Mouse (Mus musculus) liver, postnatal 0 days (tissue): ENCODE results near the gene Mdm1. TPM values are rescaled to one million over a fixed set of nuclear protein-coding genes. Genes with fewer than 3 reads are reported as not detected.
"Not testable (repeated sequence)": the region's sequence is repeated elsewhere in the genome, so short reads cannot be mapped to it uniquely, and the experiment has no call there.

Experiments used
- ATAC-seq: fragments of 200-750 bp; cut with Nextera tagmentation; 2 replicates; pipeline ENCODE4 v1.8.0; 2017; ENCODE audit warnings: mild to moderate bottlenecking, moderate library complexity
- DNase-seq: peaks from one replicate; pipeline ENCODE4 v3.0.0-alpha.2; 2016
- H3K27ac ChIP-seq: fragments of 300-500 bp; sonication (generic); 2 replicates; pipeline ENCODE4 v1.5.1; 2014; ENCODE audit warnings: antibody characterized with exemption, moderate library complexity, mild to moderate bottlenecking, low read depth
- H3K27me3 ChIP-seq: fragments of 300-500 bp; sonication (generic); 2 replicates; pipeline ENCODE4 v1.6.1; 2014; ENCODE audit warnings: low read length, control low read depth, mixed read lengths; ENCODE audit not compliant: insufficient read depth
- H3K36me3 ChIP-seq: fragments of 300-500 bp; sonication (generic); replicated peaks from 2 replicates; pipeline ENCODE4 v1.6.1; 2014; ENCODE audit warnings: mild to moderate bottlenecking, control low read depth, low read length, moderate library complexity, mixed read lengths; ENCODE audit not compliant: insufficient read depth
- H3K4me1 ChIP-seq: fragments of 300-500 bp; sonication (generic); 2 replicates; pipeline ENCODE4 v1.6.1; 2014; ENCODE audit warnings: antibody characterized with exemption, mild to moderate bottlenecking, control low read depth; ENCODE audit not compliant: insufficient read depth
- H3K4me2 ChIP-seq: fragments of 300-500 bp; sonication (generic); 2 replicates; pipeline ENCODE4 v1.6.1; 2014; ENCODE audit warnings: low read depth, mild to moderate bottlenecking, low read length, moderate library complexity, mixed read lengths
- H3K4me3 ChIP-seq: fragments of 300-500 bp; sonication (generic); 2 replicates; pipeline ENCODE4 v1.5.1; 2014; ENCODE audit warnings: low read depth, low read length
- H3K9ac ChIP-seq: fragments of 300-500 bp; sonication (generic); replicated peaks from 2 replicates; pipeline ENCODE4 v1.6.1; 2014; ENCODE audit warnings: mild to moderate bottlenecking, moderate library complexity
- H3K9me3 ChIP-seq: fragments of 300-500 bp; sonication (generic); 2 replicates; pipeline ENCODE4 v1.6.1; 2016; ENCODE audit warnings: mild to moderate bottlenecking, control low read depth, low read length, mixed read lengths
- CTCF ChIP-seq: sonication (generic); IDR thresholded peaks from 2 replicates; pipeline ENCODE4 v1.5.1; 2016; ENCODE audit warnings: antibody characterized with exemption, low read depth
- EP300 ChIP-seq: IDR thresholded peaks from 2 replicates; pipeline ENCODE4 v1.6.1; 2016; ENCODE audit warnings: antibody characterized with exemption, low read depth, mild to moderate bottlenecking
- WGBS: fragments of 180-500 bp; shearing (Covaris S2); extraction: QIAGEN DNeasy Blood & Tissue Kit; methylation state at CpG from one replicate; pipeline ENCODE4 v1.1.7; 2014; ENCODE audit not compliant: insufficient replicate concordance; 5-methylcytosine and 5-hydroxymethylcytosine counted together
- polyA plus RNA-seq: library from polyadenylated mRNA; unstranded; fragments of >200 nt; fragmentation: Nextera tagmentation; extraction: Ambion mirVana; gene quantifications from 2 replicates; pipeline ENCODE4 v1.2.1, GENCODE M21; 2015

Gene Mdm1
- polyA plus RNA-seq, 1 experiment from 2014 or later = 4.7 TPM

GRCm38 (mm10) chr10:118149381-118149780 lies 7.8 kb downstream of the Mdm1 start:
- Histone ChIP-seq H3K9me3 (no peaks in the 10 kb centered on the region), H3K9ac (no peak overlapping the region), H3K4me2 (no peak overlapping the region), H3K4me3 (no peak overlapping the region), H3K4me1 (no peaks in the 10 kb centered on the region), H3K36me3 (no peaks in the 10 kb centered on the region), H3K27ac (no peak overlapping the region), H3K27me3 (no peaks in the 10 kb centered on the region)
- TF ChIP-seq EP300 = no peak
- no peak for ATAC-seq
- DNase-seq = no peak
- WGBS = 83% methylated on average over 5 of the region's 5 CpGs

- 78% methylated on average over 9 of the region's 9 CpGs for WGBS
- ATAC-seq = no peak
- H3K4me1 ChIP-seq = no peaks in the 10 kb centered on the region
Observed at GRCm38 (mm10) chr10:118150866-118151265, 9.3 kb downstream of the Mdm1 start.

DNA sequence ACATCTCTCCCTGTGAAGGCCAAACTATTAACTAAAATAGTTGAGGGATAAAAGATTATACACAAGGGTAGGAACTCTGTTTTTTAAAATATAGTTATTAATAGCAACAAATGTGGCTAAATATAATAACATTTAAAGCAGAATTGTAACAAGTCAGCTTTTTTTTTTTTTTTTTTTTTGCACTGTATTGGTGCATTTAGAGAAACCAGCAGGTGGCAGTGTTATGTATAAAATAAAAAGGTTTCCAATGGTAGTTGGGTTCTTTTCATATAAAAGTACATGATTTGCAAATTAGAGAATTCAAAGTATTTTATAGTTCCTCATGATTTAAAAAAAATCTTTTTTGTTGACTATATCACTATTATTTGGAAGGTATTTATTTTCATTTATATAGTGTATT lies 14.3 kb downstream of the Mdm1 start:
- Histone ChIP-seq H3K4me2 (no peak overlapping the region), H3K27me3 (no peaks in the 10 kb centered on the region), H3K4me1 (no peaks in the 10 kb centered on the region), H3K9ac (no peak overlapping the region), H3K9me3 (no peaks in the 10 kb centered on the region), H3K36me3 (no peaks in the 10 kb centered on the region; the same call in none of the 2 replicates), H3K27ac (no peak overlapping the region), H3K4me3 (no peak overlapping the region)
- no peak for DNase-seq
- no peak for ATAC-seq
- TF ChIP-seq EP300 = no peak
- TF ChIP-seq CTCF = peak; percentile 31

More at GRCm38 (mm10) chr10:118150866-118151265, 9.3 kb downstream of the Mdm1 start:
- H3K36me3 ChIP-seq = no peaks in the 10 kb centered on the region
- no peaks in the 10 kb centered on the region for H3K27me3 ChIP-seq
- no peak overlapping the region for H3K27ac ChIP-seq
- no peak for TF ChIP-seq CTCF
- TF ChIP-seq EP300 = no peak
- no peak overlapping the region for H3K4me3 ChIP-seq
- no peak overlapping the region for H3K9ac ChIP-seq
- no peaks in the 10 kb centered on the region for H3K9me3 ChIP-seq
- H3K4me2 ChIP-seq = no peak overlapping the region
- no peak for DNase-seq

DNA sequence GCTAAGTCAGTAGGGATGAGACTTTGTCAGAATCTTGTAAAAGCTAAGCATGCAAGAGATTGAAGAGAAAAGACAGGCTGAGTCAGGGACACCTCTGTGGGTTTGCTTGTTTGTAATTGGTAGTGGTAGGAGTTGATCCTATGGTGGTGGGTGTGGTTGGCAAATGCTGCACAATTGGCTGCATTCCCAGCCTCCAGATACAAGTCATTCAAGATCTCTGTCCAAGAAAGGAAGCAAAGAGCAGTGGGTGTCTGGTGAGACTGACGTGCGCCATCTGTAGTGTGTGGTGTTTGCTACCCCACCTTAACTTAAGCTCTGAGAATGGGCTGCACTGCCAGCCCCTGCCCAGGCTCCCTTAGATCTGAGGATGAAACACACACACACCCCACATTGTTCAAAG lies 19.5 kb downstream of the Mdm1 start:
- Histone ChIP-seq H3K4me3 (no peak overlapping the region), H3K36me3 (no peaks in the 10 kb centered on the region; the same call in none of the 2 replicates), H3K27ac (no peak overlapping the region), H3K27me3 (no peaks in the 10 kb centered on the region), H3K9ac (no peak overlapping the region), H3K9me3 (no peaks in the 10 kb centered on the region), H3K4me2 (no peak overlapping the region), H3K4me1 (no peaks in the 10 kb centered on the region)
- ATAC-seq (no peak), DNase-seq (no peak)
- 82% methylated on average over 2 of the region's 2 CpGs for WGBS
- no peak for TF ChIP-seq EP300
- TF ChIP-seq CTCF = no peak

- no peak overlapping the region for H3K4me2 ChIP-seq
- no peaks in the 10 kb centered on the region for H3K4me1 ChIP-seq
- H3K9ac ChIP-seq = no peak overlapping the region
- DNase-seq = no peak
- TF ChIP-seq EP300 (no peak), CTCF (no peak)
- no peak overlapping the region for H3K4me3 ChIP-seq
- H3K9me3 ChIP-seq = no peaks in the 10 kb centered on the region
- H3K27ac ChIP-seq = no peak overlapping the region
- no peaks in the 10 kb centered on the region for H3K36me3 ChIP-seq
- no peak for ATAC-seq
- WGBS = 74% methylated on average over 12 of the region's 12 CpGs
- H3K27me3 ChIP-seq = no peaks in the 10 kb centered on the region
Observed at GRCm38 (mm10) chr10:118169212-118169611, 27.6 kb downstream of the Mdm1 start.

DNA sequence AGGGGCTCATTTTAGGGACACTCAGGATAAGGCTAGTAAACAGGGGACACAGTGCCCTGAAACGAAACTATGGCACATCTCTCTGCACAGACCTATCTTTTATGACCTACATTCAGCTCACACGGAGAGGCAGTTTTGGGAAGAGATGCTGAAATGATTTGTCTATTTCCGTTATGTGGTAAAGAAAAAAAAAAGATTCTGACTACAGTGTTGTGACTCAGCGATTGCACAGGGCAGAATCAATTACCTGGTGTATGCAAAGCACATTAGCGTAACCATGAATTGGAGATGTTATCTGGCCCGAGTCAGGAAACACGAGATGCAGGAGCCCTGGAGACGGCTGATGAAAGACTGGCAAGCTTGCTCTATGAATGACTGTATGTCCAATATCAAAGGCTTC lies 30.8 kb downstream of the Mdm1 start:
- Histone ChIP-seq H3K9me3 (no peaks in the 10 kb centered on the region), H3K9ac (no peak overlapping the region), H3K4me1 (no peaks in the 10 kb centered on the region), H3K36me3 (no peaks in the 10 kb centered on the region), H3K4me3 (no peak overlapping the region), H3K27me3 (no peaks in the 10 kb centered on the region), H3K27ac (no peak overlapping the region), H3K4me2 (no peak overlapping the region)
- ATAC-seq (no peak), DNase-seq (no peak)
- WGBS = 42% methylated on average over 8 of the region's 8 CpGs
- no peak for TF ChIP-seq CTCF
- TF ChIP-seq EP300 = no peak

DNA sequence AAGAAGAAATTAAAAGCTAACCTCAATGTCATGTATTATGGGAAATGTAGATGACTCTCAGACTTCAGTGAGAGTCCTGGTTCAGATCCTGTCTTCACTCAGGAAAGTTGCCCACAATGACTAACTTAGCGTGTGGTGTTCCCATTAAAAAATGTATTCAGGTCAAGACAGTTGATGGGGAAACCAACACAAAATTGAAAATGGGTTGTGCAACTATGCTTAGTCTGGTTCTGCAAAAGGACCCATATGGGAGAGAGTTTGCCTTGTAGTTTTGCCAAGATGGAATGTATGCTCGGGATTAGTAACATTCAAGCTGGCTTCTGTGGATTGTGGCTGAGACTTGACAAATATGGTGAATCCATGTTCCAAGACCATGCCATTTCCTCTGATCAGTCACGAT lies 31.3 kb downstream of the Mdm1 start:
- Histone ChIP-seq H3K9me3 (no peaks in the 10 kb centered on the region), H3K27me3 (no peaks in the 10 kb centered on the region), H3K9ac (no peak overlapping the region), H3K36me3 (no peaks in the 10 kb centered on the region), H3K4me1 (no peaks in the 10 kb centered on the region), H3K4me3 (no peak overlapping the region), H3K4me2 (no peak overlapping the region), H3K27ac (no peak overlapping the region)
- no peak for ATAC-seq
- 80% methylated on average over 3 of the region's 3 CpGs for WGBS
- no peak for TF ChIP-seq CTCF
- TF ChIP-seq EP300 = no peak
- DNase-seq = no peak

GRCm38 (mm10) chr10:118175542-118175941 lies 33.9 kb downstream of the Mdm1 start:
- H3K36me3 ChIP-seq, H3K4me2 ChIP-seq, H3K27ac ChIP-seq, DNase-seq, H3K4me3 ChIP-seq, H3K4me1 ChIP-seq, H3K27me3 ChIP-seq, ATAC-seq, H3K9me3 ChIP-seq, H3K9ac ChIP-seq: not testable (repeated sequence)
- WGBS = 28% methylated on average over 4 of the region's 4 CpGs
